Mouse (Mus musculus) lung, postnatal 0 days (tissue): ENCODE measurements around the gene Tecpr1.

ENCODE experiments used
- CTCF ChIP-seq: IDR thresholded peaks from 2 replicates; pipeline ENCODE4 v1.5.1; 2016; ENCODE audit warnings: antibody characterized with exemption, mild to moderate bottlenecking
- EP300 ChIP-seq: IDR thresholded peaks from 2 replicates; pipeline ENCODE4 v1.6.1; 2016; ENCODE audit warnings: antibody characterized with exemption, mild to moderate bottlenecking, control low read depth

DNA sequence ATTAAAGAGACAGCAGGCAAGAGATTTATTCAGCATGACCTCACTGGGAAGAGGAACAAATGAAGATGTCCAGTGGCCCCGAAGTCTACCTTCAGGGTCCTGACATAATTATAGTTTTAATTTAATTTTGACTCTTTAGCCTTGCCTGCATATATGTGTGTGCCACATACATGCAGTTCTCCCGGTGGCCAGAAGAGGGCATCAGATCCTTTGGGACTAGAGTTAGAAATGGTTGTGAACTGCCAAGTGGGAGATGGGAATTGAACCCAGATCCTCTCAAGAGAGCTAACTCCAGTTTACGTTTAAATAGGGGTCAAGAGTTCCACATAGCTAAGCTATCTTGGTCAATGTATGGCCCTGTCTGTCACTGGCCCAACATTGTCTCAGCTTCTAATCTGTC lies 26.5 kb upstream of the Tecpr1 start:
- TF ChIP-seq CTCF (peak; percentile 60), EP300 (no peak)
